Mouse (Mus musculus) testis, postnatal 10 days (tissue): ENCODE results near the gene Trim8.
A peak's percentile ranks its signal among the peaks of the same experiment; 100 is the strongest.

Experiments used
- DNase-seq: peaks from one replicate; pipeline ENCODE4 v3.0.0; 2021; ENCODE audit warnings: low spot score

Trim8 gene

GRCm38 (mm10) chr19:46501401-46502068, at the start of gene Trim8:
Gene Trim8, plus strand, starts transcription at chr19:46501702.
- DNase-seq = peak; percentile 80

- DNase-seq = no peak
Observed at GRCm38 (mm10) chr19:46452052-46452827, 49.3 kb upstream of the Trim8 start.

- no peak for DNase-seq
Observed at GRCm38 (mm10) chr19:46452916-46453315, 48.6 kb upstream of the Trim8 start.

- no peak for DNase-seq
Observed at GRCm38 (mm10) chr19:46454126-46454880, 47.2 kb upstream of the Trim8 start.

- no peak for DNase-seq
Observed at GRCm38 (mm10) chr19:46455032-46455431, 46.5 kb upstream of the Trim8 start.

GRCm38 (mm10) chr19:46455556-46455955, 45.9 kb upstream of the Trim8 start:
- DNase-seq = no peak

GRCm38 (mm10) chr19:46456018-46456735, 45.3 kb upstream of the Trim8 start:
- DNase-seq = no peak

- DNase-seq = no peak
Observed at GRCm38 (mm10) chr19:46457798-46458197, 43.7 kb upstream of the Trim8 start.

- DNase-seq = no peak
Observed at GRCm38 (mm10) chr19:46459256-46459655, 42.2 kb upstream of the Trim8 start.

GRCm38 (mm10) chr19:46459889-46460288, 41.6 kb upstream of the Trim8 start:
- no peak for DNase-seq

- DNase-seq = peak; percentile 30
Observed at GRCm38 (mm10) chr19:46462574-46462973, 38.9 kb upstream of the Trim8 start.

- DNase-seq = no peak
Observed at GRCm38 (mm10) chr19:46463446-46463845, 38.1 kb upstream of the Trim8 start.

GRCm38 (mm10) chr19:46466160-46466559, 35.3 kb upstream of the Trim8 start:
- DNase-seq = no peak

- no peak for DNase-seq
Observed at GRCm38 (mm10) chr19:46467051-46467503, 34.4 kb upstream of the Trim8 start.

- DNase-seq = no peak
Observed at GRCm38 (mm10) chr19:46470364-46471240, 30.9 kb upstream of the Trim8 start.

GRCm38 (mm10) chr19:46471324-46472093, 30.0 kb upstream of the Trim8 start:
- DNase-seq = no peak

GRCm38 (mm10) chr19:46477432-46477845, 24.1 kb upstream of the Trim8 start:
- DNase-seq = no peak

- no peak for DNase-seq
Observed at GRCm38 (mm10) chr19:46478242-46478641, 23.3 kb upstream of the Trim8 start.

GRCm38 (mm10) chr19:46478826-46479225, 22.7 kb upstream of the Trim8 start:
- no peak for DNase-seq
